Mouse (Mus musculus): ENCODE data around the gene Olfr691.
"Not testable (repeated sequence)": the region's sequence is repeated elsewhere in the genome, so short reads cannot be mapped to it uniquely, and the experiment has no call there.

Olfr691 gene

GRCm38 (mm10) chr7:105342170-105342569 lies at the start of gene Olfr691:
Olfr691 (minus strand) TSS chr7:105342270.
- DNase-seq (ENCODE audit: low read depth, low spot score), result no peak

GRCm38 (mm10) chr7:105390236-105390635 lies 48.2 kb upstream of the Olfr691 start:
- DNase-seq (ENCODE audit: low read depth, low spot score), result no peak

- no peak for DNase-seq (ENCODE audit: low read depth, low spot score)
Observed at GRCm38 (mm10) chr7:105387696-105388095, 45.6 kb upstream of the Olfr691 start.

GRCm38 (mm10) chr7:105380329-105380728 lies 38.3 kb upstream of the Olfr691 start:
- DNase-seq (ENCODE audit: low read depth, low spot score), result no peak

- no peak for DNase-seq (ENCODE audit: low read depth, low spot score)
Observed at GRCm38 (mm10) chr7:105374866-105375265, 32.8 kb upstream of the Olfr691 start, which contains the start of gene Gm5901. Gm5901 (plus strand) TSS chr7:105375038.

- no peak for DNase-seq (ENCODE audit: low read depth, low spot score)
Observed at GRCm38 (mm10) chr7:105373976-105374375, 31.9 kb upstream of the Olfr691 start.

- no peak for DNase-seq (ENCODE audit: low read depth, low spot score)
Observed at GRCm38 (mm10) chr7:105373509-105373908, 31.4 kb upstream of the Olfr691 start.

- no peak for DNase-seq (ENCODE audit: low read depth, low spot score)
Observed at GRCm38 (mm10) chr7:105372912-105373311, 30.8 kb upstream of the Olfr691 start.

GRCm38 (mm10) chr7:105368521-105368920 lies 26.5 kb upstream of the Olfr691 start:
- no peak for DNase-seq (ENCODE audit: low read depth, low spot score)

GRCm38 (mm10) chr7:105367930-105368329 lies 25.9 kb upstream of the Olfr691 start, which contains the start of gene Olfr692:
Olfr692 (plus strand) TSS chr7:105368230.
- no peak for DNase-seq (ENCODE audit: low read depth, low spot score)

GRCm38 (mm10) chr7:105367268-105367667 lies 25.2 kb upstream of the Olfr691 start:
- DNase-seq (ENCODE audit: low read depth, low spot score), result no peak

GRCm38 (mm10) chr7:105361713-105362112 lies 19.6 kb upstream of the Olfr691 start:
- DNase-seq (ENCODE audit: low read depth, low spot score), result no peak

GRCm38 (mm10) chr7:105356487-105356886 lies 14.4 kb upstream of the Olfr691 start:
- not testable (repeated sequence) for DNase-seq (ENCODE audit: low read depth, low spot score)

- not testable (repeated sequence) for DNase-seq (ENCODE audit: low read depth, low spot score)
Observed at GRCm38 (mm10) chr7:105356064-105356463, 14.0 kb upstream of the Olfr691 start.

GRCm38 (mm10) chr7:105342752-105343151 lies 682 bp upstream of the Olfr691 start:
- DNase-seq (ENCODE audit: low read depth, low spot score), result no peak

- DNase-seq (ENCODE audit: low read depth, low spot score), result no peak
Observed at GRCm38 (mm10) chr7:105334004-105334403, 8.1 kb downstream of the Olfr691 start, which contains the start of gene Olfr690. Olfr690 (minus strand) TSS chr7:105334104.

- no peak for DNase-seq (ENCODE audit: low read depth, low spot score)
Observed at GRCm38 (mm10) chr7:105325302-105325701, 16.8 kb downstream of the Olfr691 start.

- DNase-seq (ENCODE audit: low read depth, low spot score), result no peak
Observed at GRCm38 (mm10) chr7:105310865-105311264, 31.2 kb downstream of the Olfr691 start, which contains the start of gene Olfr689. Olfr689 (plus strand) TSS chr7:105311165.

GRCm38 (mm10) chr7:105290051-105290450 lies 52.0 kb downstream of the Olfr691 start:
- DNase-seq (ENCODE audit: low read depth, low spot score), result no peak

- no peak for DNase-seq (ENCODE audit: low read depth, low spot score)
Observed at GRCm38 (mm10) chr7:105287795-105288194, 54.3 kb downstream of the Olfr691 start, which contains the start of gene Olfr688. Olfr688 (plus strand) TSS chr7:105288095.
